Mouse (Mus musculus): Measurements from ENCODE around the gene Fam189b.

DNA sequence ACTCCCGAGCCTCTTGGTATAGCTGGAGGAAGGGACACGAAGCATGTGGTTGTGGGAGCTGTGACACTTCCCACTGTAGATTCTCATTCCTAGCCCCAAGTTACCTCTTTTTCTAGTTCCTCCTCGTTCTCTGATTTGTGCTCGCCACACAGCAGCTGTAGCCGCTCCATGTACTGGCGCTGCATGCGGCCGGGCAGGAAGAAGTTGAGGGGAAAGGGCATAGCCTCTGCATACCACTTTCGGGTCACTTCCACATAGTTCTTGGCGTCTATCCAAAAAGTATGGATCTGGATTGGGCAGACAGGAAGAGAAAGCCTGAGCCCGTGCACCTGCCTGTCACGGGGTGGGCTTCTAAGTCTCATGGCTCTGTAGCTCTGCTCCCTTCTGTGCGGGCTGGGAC lies 27.2 kb downstream of the Fam189b start:
- TF ChIP-seq CTCF (IDR thresholded peaks at IDR 0.05; ENCODE audit: low read depth) (no peak), EP300 (IDR thresholded peaks at IDR 0.05; ENCODE audit: low read depth) (no peak)

Measured in heart, postnatal 0 days (tissue).